Mouse (Mus musculus) neural tube, embryonic 10.5 days (tissue): ENCODE data around the gene Gm26938.
A peak's percentile ranks its signal among the peaks of the same experiment; 100 is the strongest.

Experiments used
- DNase-seq: peaks from one replicate; pipeline ENCODE4 v3.0.0-alpha.2; 2017; ENCODE audit warnings: low spot score; ENCODE audit errors: extremely low spot score

The Gm26938 gene

DNA sequence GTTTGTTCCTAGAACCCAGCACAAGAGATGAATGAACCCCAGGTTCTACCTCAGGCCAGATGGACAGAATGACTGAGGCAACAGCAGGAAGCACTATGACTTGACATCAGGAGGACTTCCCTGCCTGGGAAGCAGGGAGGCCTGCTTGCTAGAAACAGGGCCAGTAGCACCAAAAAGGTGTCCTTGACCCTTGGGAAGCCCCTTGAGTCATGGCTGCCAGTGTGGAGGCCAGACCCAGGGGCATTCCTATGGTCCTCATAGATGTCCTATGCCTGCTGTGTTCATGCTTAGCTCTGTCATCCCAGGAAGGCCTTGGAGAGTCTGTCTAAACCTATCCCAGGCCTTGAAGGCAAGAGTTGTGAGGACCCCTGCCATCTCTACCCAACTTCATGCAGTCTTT is 9.8 kb downstream of the Gm26938 start:
- DNase-seq: no peak

DNA sequence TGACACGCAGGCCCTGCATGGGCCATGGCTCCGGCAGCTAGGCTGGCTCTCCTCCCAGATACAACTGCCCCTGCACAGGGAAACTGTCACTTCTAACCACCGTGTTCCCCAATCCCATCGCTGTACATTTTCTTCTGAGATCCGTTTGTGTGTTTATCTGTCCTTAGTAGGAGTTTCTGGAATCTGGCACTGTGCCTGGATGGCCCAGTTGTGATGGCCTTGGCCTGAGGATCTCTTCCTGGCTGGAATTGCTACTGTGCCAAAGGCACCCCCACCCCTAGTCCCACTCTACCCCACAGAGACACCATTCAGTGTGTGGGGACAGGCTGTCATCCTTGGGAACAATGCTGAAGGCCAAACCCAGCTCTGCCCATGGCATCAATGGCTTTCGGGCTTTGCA is 10.2 kb downstream of the Gm26938 start:
- DNase-seq: no peak

DNA sequence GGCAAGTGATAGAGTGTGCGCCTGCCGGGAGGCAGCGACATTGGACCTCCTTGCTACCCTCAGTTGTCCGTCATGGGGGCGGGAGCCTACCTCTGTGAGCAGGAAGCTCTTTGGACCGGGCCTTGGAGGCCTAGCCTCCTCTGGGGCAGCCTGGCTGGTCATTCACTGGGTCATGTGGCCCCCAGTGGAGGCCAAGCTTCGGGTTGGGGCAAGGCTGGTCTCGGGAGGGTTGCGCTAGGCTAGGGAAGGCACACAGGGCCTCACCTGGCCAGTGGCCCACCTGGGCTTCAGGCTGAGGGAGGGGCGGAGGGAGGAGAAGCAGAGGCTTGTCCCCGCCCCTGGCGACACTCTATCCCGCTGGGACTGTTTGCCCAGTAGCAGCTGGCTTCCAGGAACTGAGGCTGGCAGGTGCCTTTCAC is 12.2 kb downstream of the Gm26938 start:
- no peak for DNase-seq

DNA sequence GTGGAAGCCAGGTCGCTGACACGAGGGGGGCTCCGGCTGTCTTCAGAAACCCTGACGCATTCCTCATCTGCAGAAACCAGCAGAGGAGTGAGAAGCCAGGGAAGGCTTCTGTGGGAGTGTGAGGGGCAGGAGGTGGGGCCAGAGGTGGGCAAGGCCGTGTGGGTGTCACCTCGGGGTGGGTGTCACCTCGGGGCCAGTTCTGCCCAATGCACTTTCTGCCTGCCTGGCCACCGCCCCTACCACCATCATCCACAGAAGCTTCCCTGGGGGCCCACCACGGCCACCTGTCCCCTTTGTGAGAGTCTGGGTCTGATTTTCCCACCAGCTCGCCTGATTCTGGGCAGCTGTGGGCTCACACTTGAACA is 13.1 kb downstream of the Gm26938 start:
- DNase-seq: no peak

DNA sequence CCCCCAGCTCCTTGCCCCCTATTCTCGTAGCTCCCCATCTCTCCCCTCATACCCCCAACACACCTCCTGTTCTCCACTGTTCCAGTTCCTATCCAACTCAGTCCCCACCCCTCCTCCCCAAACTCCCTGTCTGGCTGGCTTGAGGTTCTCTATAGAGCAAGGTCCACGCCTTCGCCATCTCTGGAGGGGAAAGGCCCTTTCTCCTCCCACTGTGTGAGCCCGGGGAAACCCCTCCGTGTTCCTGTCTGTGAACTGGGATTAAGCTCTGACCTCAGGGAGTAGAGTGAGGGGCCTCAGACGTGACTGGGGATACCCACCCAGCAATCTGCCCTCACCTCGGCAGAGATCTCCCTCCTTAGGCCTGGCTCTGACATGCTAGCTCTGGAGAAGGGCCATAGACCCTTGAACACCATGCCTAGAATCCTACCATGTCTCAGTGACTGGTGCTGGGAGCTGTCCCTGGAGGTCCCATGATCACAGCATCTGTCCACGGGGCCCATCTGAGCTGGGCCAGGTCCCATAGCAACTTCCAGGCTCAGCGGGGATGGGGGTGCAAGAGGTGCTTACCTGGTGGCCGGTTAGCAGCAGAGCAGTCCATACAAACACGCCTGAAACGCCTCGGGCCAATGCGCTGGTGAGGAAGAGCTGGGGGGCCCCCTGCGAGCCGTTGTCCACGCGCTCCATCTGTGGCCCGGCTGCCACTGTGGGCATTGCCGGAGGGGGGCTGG is 13.6 kb downstream of the Gm26938 start:
- no peak for DNase-seq

DNA sequence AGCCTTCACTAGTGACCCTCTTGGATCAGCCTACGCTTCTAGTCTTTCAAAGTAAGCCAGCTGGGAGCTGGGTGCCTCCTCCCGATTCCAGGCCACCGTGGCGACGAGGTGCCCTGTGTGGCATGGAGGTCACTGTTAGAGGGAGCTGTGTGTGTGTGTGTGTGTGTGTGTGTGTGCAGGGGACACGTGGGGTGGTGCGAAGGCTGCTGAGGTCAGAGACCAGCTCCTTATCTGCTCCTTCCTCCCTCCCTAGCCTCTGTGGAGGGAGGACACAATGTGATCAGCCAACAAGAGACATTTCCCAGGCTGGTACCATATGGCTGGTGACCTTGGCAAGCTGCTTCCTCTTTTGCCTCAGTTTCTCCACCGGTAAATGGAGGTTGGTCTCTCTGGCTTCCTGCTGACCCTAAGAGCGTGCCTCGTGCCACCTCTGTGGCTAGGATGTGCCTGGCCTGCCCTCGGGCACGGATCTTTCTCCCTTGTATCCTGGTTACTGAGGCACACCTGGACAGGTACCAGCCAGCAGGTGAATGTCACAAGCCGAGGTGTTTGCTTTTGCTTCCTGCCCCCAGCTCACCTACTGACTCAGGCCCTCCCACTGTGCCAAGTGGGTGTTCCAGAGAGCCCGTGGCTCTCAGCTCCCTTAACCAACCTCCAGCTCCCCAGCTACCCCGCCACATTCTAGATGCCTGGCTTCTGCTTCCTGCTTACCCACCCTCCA is 14.4 kb downstream of the Gm26938 start:
- no peak for DNase-seq

DNA sequence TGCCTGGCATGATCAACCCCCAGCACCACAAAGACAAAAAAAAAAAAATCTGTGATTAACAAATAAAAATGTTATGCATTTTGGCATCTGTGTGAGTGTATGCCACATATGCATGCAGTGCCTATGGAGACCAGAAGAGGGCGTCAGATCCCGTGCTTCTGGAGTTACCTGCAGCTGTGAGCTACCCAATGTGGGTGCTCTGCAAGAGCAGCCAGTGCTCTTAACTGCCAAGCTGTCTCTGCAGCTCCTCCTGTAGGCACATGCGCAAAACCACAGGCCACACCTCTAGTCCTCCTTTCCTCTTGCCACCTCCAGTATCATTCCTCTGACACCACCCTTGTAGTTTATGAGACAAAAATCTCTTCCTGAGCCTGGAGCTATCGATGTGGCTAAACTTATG is 16.8 kb downstream of the Gm26938 start:
- no peak for DNase-seq

DNA sequence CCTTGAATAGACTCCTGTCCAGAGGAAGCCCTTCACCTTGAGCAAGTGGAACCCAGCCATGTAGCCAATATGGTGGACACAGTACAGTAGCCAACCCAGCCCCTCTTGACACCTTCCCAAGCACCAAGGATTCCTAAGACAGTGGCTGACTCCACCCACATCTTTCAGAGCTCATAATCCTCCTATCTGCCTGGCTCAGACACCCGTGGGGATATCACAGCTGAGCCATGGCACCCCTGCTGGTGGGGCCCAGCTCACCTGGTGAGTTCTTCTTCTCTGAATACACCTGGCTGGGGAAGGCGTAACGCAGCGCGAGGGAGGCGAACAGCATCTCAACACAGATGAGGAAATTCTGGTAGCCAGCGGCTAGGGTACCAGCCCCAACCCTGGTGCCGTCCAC is 20.3 kb downstream of the Gm26938 start:
- no peak for DNase-seq

DNA sequence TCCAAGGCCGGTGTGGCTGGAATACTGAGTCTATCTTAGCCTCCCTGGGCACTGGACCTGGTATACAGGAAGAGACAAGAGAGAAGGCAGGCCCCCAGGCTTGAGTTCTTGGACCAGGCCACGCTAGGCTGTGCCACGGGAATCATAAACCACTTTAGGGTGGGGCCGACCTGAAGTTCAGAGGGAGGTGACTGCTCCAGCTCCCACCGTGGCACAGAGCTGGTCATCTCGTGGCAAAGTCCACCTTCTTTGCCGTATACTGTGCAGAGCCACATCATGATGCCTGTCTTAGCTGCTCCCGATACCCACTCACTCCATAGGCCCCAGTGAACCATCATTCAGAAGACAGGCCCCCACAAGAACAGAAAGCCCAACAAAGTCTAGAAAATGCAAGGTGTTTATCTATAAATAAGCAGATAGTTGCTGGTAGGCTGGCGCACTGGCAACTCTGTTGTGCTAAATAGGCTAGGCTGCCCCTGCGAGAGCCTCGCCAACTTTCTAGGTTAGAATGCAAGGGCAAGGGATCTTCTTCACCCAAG is 21.6 kb downstream of the Gm26938 start:
- DNase-seq: no peak

DNA sequence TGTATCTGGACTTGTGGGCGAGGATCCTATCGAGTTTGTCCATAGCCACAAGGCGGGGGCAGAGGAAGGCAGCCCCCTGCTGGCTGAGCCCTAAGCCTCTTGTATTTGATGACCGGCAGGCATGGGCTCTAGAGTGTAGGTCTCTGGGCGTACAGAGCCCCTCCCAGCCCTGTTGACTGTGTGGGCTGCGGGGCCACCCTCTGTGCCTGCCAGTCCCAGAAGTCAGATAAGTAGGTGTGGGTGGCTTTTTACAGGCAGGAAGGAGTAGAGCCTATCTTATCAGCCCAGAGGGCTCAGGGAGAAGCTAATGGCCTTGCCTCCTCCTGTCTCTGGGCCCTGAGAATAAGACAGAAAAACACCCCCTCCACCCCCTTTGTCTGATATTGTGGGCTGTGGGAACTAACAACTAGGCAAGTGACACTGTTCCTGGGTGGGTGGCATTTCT is 22.1 kb downstream of the Gm26938 start:
- no peak for DNase-seq

DNA sequence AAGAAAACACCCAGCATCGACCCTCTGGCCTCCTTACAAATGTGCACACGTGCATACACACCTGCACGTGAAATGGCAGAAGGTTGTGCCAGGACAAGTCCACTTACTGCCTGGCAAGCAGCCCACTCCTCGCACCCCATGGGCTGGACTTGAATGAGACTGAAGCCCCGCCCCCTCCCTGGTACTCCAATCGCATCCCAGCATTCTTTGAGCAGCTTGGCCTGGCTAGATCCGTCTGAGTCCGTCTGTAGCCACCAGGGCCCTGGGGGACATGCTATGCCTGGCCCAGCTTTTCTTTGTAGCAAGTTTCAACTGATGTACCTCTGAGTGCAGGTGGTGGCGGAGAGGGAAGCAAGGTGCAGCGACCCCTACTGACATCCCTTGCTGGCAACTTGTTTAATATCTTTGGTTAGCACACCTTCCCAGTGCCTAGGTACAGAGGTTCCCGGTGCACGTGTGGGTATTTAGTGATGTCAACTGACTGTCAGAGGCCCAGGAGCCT is 22.6 kb downstream of the Gm26938 start:
- DNase-seq: peak; percentile 59

DNA sequence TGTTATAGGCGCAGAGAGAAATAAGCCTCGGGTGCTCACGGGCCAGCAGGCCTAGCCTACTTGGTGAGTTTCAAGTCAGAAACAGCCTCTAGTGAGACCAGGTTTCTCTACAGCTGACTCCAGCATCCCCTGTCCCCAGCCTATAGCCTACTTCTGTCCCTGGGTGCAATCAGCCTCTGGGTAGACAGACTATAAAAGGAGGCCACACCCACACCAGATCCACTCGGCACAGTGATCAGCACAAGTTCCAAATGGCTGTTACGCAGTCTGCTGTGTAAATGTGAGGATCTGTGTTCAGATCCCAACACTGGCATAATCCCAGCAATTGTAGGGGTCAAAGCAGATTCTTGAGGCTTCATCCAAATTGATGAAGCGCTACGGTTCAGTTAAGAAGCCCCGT is 23.0 kb downstream of the Gm26938 start:
- no peak for DNase-seq

DNA sequence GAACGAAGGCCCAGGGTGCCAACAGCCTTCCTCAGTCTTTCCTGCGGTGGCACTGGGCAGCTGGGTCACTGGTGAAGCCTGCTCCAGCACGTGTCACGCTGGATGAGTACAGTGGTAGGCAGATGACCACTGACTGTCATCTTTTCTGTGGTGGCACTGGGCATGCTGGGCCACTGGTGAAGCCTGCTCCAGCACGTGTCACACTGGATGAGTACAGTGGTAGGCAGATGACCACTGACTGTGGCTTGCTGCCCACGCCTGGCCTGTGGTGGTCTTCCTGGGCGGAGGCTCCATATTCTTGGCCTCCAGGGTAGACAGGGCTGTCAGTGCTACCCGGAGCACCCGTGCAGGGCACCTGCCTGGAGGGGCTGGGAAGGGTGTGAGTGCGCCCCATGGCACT is 24.3 kb downstream of the Gm26938 start:
- no peak for DNase-seq

DNA sequence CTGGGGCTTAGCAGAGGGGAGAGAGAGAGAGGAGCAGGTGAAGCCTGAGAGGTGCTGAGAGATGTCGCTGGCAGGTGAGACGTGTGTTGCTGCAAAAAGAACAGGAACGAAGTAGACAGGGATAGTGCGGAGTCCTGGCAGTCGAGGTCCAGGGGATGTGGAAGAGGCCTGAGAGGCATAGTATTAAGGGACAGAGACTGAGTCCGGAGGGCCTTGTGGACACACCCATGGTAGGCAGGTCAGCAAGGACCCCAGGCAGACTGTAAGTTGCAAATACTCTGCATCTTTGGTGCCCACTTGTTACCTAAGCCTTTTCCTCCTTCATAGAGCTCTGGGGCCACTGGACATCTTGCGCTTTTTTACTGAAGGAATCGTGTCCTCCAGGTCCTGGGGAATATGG is 25.0 kb downstream of the Gm26938 start:
- DNase-seq: no peak

DNA sequence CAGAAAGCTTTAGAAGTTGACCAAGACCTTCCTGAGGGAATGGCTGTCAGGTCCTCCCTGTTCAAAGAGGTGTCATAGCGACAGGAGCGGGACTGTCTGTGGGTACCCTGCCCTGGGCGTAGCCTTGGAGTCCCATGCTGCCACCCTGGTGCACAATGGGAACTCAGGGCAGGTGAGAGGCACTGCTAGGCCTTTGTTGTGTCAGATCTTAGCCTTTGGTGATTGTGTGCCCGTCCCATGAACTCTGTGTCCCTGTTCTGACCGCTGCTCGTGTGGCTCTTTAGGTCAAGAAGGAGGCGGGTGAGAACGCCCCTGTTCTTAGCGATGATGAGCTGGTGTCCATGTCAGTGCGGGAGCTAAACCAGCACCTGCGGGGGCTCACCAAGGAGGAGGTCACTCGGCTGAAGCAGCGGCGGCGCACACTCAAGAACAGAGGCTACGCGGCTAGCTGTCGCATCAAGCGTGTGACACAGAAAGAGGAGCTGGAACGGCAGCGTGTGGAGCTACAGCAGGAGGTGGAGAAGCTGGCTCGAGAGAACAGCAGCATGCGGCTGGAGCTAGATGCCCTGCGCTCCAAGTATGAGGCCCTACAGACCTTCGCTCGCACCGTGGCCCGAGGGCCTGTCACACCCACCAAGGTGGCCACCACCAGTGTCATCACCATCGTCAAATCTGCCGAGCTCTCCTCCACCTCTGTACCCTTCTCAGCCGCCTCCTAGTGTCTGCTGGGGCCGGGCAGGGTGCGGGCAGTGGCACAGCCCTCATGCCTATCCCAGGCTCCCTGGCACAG is 26.2 kb downstream of the Gm26938 start:
- no peak for DNase-seq

DNA sequence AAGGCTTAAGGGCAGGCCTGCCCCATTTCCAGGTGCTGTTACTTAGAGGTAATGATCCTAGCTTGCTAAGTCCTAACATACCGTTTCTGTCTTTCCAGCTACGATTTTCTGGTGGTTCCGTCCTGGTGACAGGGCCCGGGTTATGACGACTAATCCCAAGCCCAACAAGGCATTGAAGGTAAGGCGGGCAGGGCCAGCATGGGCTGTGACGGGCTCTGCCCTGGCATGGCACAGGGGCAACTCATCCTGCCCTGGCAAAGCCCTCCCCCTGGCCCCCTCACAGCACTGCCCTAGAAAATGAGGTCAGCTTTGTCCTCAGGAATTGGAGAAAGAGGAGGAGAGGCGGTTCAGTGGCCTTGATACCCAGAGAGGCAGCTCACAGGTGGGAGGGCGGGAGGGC is 27.2 kb downstream of the Gm26938 start:
- no peak for DNase-seq

DNA sequence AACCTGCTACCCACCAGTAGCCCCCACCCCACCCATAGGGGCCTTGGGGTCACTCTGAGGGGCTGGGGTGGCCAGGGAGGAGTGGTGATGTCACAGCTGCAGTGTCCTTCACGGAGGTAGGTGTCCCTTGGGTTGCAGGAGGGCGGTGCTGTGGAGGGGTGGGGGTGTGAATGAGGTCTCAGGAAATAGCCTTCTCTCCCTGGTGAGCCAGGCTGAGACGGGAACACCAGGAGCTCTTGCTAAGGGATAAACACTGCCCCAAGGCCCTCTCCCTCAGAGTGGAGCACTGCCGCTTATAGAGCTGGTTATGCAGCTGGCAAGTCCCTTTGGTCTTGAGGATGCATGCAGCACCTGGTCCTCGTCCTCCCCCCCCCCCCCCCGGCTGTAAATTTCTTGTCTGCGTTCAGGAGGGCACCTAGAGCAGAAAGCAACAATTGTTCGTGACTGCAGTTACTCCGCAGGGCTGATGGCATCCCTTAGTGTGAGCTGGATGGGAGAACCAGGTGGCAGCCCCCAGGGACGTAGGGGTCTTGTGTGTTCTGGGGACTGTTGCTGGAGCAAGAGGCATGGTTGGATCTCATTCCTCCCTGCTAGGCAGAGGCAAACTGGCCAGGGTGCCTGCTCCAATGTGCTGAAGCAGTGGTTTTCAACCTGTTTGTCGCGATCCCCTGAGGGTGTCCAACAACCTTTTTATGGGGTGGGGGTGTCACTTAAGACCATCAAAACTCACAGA is 27.9 kb downstream of the Gm26938 start:
- peak; percentile 39 for DNase-seq

DNA sequence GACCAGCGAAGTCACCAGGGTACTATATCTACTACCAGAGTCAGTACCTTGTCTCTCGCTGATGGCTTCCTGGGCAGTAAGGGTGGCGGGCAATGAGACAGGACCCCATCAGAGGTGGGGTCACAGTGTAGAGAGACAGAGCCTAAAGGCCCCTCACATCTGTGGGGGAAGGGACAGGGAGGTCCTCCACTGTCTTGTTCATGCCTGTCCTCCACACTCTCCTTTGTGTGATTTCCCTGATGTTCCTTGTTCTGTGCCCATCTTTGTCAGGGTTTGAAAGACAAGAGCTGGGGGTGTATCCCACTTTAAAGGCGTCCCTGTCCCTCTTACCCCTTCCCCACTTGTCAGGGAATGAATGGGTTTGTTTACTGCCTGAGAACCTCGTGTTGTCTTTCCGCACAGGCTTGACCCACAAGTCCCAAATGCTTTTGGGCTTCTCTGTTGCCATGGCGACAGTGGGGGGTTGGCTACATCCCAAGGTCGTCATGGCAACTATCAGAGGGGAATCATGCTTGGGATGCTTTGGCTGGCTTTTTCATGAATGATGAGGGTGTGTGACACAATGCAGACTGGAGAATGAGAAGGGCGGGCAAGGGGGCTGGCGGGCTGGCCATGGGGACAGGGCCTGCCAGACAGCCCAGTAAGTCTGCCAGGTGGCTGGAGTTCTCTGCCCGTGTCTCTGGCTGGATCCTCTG is 28.6 kb downstream of the Gm26938 start:
- DNase-seq: peak; percentile 74

DNA sequence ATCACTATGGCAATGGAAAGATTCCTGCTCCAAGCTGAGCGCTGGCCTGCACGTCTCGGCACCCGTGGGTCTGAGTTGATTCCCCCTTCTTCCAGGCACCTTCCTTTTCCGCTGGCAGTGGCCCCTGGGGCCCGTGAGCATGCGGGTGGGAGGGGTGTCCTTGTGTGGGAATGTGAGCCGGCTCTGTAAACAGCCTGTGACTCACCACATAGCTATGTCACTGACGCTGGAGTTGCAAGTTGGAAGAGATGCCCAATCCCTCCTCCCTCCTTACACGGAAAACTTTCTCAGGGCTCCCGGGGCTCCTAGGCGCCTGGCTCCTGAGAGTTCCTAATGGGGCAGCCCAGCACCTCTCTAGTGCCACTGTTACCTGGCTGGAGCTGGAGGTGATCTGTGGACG is 29.3 kb downstream of the Gm26938 start:
- no peak for DNase-seq

DNA sequence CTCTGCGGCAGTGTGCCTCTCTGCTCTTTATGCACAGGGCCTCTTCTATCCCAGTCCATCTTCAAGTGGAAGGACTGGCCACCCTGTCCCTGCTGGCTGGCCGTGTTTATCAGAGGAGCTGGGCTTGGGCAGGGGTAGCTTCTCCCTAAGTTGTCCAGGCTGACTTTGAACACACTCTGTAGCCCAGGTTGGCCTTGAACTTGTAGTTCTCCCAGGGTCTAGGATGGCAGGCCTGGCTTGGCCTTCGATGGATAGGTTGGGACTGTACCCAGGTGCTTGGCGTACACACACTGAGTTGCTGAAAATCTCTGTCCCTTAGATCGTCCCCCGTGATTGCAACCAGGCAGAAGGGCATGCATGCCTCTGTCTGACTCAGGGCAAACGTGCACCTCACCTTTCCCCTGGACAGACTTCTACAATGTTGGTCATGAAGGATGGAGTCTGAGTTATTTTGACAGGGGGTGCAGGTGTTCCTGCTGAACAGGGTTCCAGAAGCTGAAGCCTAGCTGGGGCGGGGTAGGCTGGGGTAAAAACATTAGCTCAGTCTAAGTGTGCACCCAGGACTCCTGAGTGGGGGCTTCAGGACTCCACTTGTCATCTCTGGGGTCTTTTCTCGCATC is 30.1 kb downstream of the Gm26938 start:
- no peak for DNase-seq
